Mouse (Mus musculus) leukemia stem cell, adult 10-12 weeks (primary cell): Measurements from ENCODE around the gene Endog. TPM values are rescaled to one million over a fixed set of nuclear protein-coding genes. Genes with fewer than 3 reads are reported as not detected.

Source experiments
- polyA plus RNA-seq: library from polyadenylated mRNA; stranded (reverse); fragments of >175 nt; gene quantifications from 2 replicates; pipeline ENCODE4 v1.2.3, GENCODE M21; 2012; ENCODE audit warnings: low replicate concordance

The Endog gene
- 23.2 and 24.5 TPM in 2 replicates for polyA plus RNA-seq

DNA sequence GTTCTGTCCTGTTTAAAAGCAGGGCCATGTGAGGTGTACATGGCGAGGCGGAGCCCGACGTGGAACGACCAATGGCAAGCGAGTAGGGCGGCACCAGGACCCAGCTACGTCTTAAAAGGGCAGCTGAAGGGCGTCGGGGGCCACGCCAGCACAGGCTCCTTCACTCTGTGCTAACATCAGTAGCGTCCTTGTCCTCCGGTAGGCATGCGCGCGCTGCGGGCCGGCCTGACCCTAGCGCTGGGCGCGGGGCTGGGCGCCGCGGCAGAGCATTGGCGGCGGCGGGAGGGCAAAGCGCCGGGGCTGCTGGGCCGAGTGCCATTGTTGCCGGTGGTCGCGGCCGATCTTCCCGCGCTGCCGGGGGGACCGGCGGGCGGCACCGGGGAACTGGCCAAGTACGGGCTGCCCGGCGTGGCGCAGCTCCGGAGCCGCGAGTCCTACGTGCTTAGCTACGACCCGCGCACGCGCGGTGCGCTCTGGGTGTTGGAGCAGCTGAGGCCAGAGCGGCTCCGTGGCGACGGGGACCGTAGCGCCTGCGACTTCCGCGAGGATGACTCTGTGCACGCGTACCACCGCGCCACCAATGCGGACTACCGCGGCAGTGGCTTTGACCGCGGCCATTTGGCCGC is at the start of gene Endog:
Gene Endog (plus strand): TSS at position 123 of the 626 bp plus-strand sequence.

DNA sequence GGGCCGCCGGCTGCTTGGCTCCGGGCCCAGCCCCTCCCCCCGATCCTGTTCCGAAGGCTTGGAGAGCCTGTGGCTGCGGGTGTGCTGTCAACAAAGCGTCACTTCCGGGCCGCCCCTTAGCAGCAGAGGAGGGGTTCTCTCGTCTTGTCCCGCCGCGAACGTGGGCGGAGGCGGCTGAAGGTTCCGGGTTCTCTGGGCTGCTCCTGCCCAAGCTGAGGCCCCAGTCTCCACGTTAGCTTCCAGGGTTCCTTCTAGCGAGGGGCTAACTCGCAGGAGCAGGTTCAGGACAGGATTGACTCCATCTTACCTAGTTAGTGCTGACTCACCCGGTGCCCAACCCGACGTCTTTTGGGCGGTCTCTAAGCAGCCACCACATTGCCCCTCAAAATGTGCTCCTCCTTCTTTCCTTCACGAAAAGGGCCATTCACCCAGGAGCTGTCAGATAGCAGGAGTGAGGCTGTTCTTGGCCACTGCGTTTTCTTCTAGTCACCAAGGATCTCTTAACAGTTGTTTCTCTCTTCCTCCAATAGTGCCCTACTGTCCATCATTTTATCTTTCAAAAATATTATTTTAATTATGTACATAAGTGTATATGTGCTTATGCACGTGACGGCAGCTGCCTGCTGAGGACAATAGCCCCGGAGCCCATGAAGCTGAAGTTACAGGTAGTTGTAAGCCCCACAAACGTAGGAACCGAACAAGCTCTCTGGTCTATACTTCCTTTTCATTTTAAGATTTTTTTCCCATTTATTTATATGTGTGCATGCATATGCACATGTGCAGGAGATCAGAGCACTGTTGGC is 46.6 kb upstream of the Endog start, which contains the start of gene Zer1:
Gene Zer1 (minus strand): TSS at position 114 of the 803 bp plus-strand sequence.

DNA sequence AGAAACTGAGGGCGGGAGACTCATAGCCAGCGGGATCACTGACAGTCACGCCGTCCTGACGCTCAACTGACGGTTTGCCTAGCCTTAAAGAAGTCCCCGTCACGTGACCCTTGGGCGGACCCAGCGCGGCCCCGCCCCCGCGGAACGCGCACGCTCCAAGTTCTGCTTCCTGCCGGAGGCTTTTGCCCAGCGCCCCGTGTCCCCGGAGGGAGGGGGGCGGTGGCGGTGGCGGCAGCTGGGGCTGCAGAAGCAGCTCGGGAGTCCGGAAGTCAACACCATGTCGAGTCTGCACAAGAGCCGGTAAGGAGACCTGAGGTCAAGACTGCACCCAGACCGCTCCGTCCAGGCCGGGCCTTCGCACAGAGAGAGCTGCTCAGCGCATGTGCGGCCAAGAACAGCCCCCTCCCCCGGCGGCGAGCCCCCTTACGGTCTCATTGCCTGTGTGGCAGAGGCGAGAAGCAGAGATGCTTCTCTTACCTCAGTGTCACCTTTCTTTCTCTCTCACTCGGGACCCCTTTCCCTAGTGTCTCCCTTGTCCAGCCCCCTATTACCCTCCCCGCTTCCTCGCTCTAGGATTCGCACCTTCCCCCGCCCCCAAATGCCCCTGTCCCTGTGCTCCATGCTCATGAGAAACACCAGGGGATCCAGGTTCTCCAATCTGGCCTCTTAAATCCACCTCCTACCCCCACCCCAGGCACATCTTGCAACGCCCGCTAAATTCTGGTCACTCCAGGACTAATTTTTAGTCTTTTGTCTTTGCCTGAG is 37.5 kb upstream of the Endog start, which contains the start of gene Tbc1d13:
Gene Tbc1d13 (plus strand): TSS at position 134 of the 765 bp plus-strand sequence.

DNA sequence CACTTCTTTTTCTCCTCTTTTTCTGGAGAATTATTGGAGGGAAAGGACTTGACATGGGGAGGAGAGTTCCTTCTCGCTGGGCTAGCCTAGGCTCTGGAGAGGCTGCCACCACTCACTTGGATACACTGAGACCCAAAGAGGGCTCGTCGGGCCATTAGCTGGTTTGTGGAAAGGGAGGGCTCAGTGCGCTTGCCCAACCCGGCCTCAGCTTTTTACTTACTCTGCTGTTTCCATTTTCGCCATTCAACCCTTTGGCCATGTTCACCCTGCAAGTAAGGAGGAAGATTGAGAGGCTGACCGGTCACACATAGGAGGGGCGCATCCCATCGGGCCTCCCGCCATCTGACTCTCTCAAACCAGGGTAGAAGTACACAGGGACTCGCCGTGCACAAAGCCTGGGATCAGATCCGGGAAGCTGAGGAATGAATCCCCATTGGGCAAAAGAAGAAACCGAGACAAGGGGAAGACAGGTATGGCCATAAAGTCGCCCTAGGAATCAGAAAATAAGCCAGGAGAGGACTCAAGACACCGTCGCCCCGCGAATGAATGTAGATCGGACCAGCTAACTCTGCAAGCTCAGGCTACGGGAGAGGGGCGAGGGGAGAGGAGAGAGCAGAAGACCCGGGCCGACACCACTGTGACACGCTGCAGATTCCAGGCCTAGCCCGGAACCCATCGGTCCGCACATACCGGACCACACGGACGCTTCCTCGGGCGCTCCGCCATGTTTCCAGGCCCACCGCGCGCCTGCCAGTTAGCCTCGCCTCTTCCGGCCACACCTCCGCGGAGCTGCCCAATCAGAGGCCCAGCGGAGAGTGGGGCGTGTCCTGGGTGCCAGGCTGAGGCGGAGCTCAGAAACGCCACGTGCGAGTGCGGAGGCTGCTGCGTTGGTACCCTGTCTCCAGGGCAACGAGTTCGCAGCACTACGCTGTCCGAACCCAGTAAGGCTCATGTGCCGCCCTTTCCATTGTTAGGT is 6.7 kb downstream of the Endog start, which contains the start of gene Spout1:
Gene Spout1 (minus strand): TSS at position 760 of the 976 bp plus-strand sequence.

DNA sequence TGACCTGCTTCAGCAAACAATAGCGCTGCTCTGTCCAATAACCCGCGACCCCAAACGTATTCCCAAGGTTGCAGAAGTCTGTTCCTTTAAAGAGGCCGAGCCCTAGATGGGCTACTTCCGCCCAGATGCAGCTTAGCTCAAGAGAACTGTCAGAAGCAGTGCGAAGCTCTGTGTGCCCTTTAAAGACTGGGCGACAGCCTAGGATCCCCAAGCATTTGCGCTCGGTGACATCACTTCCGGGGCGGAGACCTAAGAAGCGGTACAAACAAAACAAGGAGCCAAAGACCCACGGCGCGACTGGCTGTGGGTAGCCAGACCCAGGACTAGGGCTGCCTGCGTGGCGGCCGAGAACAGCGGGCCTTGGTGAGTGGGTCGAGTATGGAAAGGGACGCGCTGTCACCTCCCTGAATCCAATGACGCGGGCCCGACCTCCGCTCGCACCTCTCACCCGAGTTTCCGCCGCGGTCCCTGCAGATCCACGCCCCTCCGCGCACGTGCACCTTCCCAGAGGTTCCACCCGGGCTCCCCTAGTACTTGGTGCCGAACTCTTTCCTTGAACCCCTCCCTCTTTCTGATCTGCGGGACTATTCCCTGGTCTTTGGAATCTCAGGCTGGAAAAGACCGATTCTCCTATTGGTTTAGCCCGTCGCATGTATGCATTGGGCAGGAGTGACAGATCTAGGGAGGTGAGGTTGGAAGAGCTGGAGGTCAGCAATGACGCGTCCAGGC is 34.5 kb downstream of the Endog start, which contains the start of gene Kyat1:
Gene Kyat1 (minus strand): TSS at position 219 of the 729 bp plus-strand sequence.

Other genes starting within 250 kb of the Endog start
- 34.6 and 62.6 TPM in 2 replicates for gene Gle1, start 236.1 kb upstream of the Endog start, polyA plus RNA-seq
- gene Sptan1, start 205.9 kb upstream of the Endog start, polyA plus RNA-seq: 7.5 and 9.6 TPM in 2 replicates
- 15.7 and 34.5 TPM in 2 replicates for gene Wdr34, start 122.6 kb upstream of the Endog start, polyA plus RNA-seq
- 296 and 346 TPM in 2 replicates for gene Set, start 114.1 kb upstream of the Endog start, polyA plus RNA-seq
- gene Pkn3, start 93.8 kb upstream of the Endog start, polyA plus RNA-seq: 6.7 and 9.1 TPM in 2 replicates
- 14.6 and 43.7 TPM in 2 replicates for gene Zdhhc12, start 77.8 kb upstream of the Endog start, polyA plus RNA-seq
- gene Zer1, start 46.9 kb upstream of the Endog start, polyA plus RNA-seq: 7.1 and 21.2 TPM in 2 replicates
- gene Tbc1d13, start 37.7 kb upstream of the Endog start, polyA plus RNA-seq: 17.0 and 31.5 TPM in 2 replicates
- gene Spout1, start 7.0 kb downstream of the Endog start, polyA plus RNA-seq: 30.2 and 41.2 TPM in 2 replicates
- gene Kyat1, start 34.4 kb downstream of the Endog start, polyA plus RNA-seq: 2.2 and 14.6 TPM in 2 replicates
- 6.1 and 9.8 TPM in 2 replicates for gene Lrrc8a, start 66.2 kb downstream of the Endog start, polyA plus RNA-seq
- 1.7 and 3.0 TPM in 2 replicates for gene Gm28035, start 69.1 kb downstream of the Endog start, polyA plus RNA-seq
- gene Phyhd1, start 94.7 kb downstream of the Endog start, polyA plus RNA-seq: 3.2 and 7.0 TPM in 2 replicates
- not detected in 2 replicates for gene Gm28038, start 109.5 kb downstream of the Endog start, polyA plus RNA-seq
- gene Dolk, start 114.8 kb downstream of the Endog start, polyA plus RNA-seq: 3.2 and 10.1 TPM in 2 replicates
- 95.1 and 191 TPM in 2 replicates for gene Nup188, start 114.9 kb downstream of the Endog start, polyA plus RNA-seq
- gene Sh3glb2, start 187.8 kb downstream of the Endog start, polyA plus RNA-seq: 47.2 and 50.4 TPM in 2 replicates
- gene Miga2, start 192.7 kb downstream of the Endog start, polyA plus RNA-seq: 17.5 and 19.1 TPM in 2 replicates
- gene Dolpp1, start 220.8 kb downstream of the Endog start, polyA plus RNA-seq: 30.4 and 38.1 TPM in 2 replicates
- 92.1 and 105 TPM in 2 replicates for gene Crat, start 244.3 kb downstream of the Endog start, polyA plus RNA-seq
- gene Ptpa, start 244.5 kb downstream of the Endog start, polyA plus RNA-seq: 631 and 1,491 TPM in 2 replicates